Mouse (Mus musculus) embryo, embryonic 11 days (tissue): ENCODE data around the gene Sipa1l2.
A peak's percentile ranks its signal among the peaks of the same experiment; 100 is the strongest.

Source experiments
- DNase-seq: peaks from one replicate; pipeline ENCODE4 v3.0.0-alpha.2; 2015

Sipa1l2 gene

GRCm38 (mm10) chr8:125576127-125576526, 6.5 kb upstream of the Sipa1l2 start:
- no peak for DNase-seq

DNA sequence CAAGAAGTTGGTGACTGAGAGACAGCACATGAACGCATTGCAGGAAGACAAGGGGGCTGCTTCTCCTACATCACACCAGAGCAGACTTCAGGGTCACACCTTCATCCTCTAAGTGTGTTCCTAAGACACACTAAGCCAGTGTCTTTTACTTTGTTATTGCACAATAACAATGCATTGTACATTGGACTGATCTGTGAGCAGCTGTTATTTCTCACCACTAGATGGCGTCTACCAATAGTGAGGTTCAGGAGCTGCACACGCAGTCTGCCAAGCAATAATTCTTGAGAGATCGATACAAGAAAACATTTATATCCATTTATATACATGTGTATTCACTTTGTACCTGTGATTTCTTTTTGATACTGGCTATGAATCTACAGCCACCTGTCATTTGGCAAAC, 4.7 kb upstream of the Sipa1l2 start:
- DNase-seq: peak; percentile 83

GRCm38 (mm10) chr8:125572246-125572645, 2.6 kb upstream of the Sipa1l2 start:
- no peak for DNase-seq

DNA sequence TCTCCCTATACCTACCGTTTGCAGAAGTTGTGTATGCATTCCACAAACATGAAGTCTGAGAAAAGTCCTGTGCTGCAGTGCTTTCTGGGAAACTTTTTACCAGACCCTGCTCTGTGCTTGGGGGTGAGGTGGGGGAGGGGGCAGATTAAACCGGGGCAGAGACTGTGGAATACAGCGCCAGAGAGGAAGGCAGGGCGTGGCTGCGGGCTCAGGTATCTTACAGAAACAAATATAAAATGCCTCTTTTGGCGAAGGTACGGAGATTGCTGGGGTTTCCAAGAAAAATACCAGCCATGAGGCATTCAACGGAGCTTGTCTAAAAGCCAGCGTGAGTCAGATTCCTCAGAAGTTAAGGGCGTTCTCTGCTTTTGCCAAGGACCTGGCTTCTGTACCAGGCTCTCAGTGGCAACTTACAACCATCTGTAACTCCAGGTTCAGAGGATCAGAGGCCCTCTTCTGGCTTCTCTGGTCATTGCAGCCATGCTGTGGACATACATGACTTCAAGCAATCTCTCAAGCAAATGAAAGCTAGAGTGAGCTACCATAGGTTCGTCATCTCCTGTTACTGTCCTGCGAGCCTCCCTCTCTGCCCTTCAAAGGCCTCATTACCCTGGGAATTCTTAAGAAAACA, 1.3 kb upstream of the Sipa1l2 start:
- DNase-seq: no peak

DNA sequence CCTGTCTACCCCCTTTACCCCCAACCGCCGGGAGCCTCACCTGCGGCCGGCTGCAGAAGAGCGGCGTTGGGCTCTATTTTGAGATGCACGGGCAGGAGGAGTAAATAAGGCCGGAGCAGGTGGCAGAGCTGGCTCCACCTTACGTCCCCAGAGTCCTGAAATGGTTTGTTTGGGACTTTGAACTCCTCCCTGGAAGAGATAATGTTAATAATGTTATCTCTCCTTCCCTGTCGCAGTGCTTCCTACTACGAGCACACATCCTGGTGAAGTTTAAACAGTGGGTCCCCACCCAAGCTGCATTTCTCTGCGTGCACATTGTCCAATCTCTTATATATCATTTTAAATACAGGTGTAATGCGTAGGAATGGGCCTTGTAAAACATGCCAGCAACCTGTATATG, 781 bp upstream of the Sipa1l2 start:
- no peak for DNase-seq

DNA sequence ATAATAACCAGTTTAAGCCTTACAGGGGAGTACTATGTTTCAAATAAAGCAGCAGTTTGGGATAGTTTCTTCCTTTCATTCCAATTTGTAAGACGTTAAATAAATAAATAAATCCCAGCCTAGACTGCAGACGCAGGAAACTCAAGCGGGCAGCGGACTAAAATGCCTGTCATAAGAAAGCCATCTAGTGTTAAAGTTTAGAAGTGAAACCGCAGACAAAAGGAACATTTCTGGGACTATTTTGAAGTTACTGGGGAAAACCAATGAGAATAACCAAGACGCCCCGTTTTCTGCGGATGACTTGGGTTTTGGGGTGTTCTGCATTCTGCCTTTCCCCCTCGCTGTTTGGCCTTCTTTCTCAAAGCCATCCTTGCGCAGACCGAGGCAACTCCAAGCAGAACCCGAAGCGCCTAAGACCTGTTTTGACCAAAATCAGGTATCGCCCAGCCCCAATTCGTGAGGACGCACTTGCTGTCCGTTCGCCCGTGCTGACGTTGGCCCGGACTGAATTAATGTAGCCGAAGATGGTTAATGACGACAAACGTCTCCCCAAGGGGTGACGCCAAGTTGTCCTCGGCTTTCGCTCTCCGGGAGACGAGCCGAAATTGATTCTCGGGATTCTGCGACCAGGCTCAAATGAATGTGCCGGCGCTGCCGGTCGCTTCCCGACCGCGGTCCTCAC, 616 bp downstream of the Sipa1l2 start:
- DNase-seq: peak; percentile 86

- DNase-seq: peak; percentile 43
Observed at GRCm38 (mm10) chr8:125568421-125568850, 1.2 kb downstream of the Sipa1l2 start.

DNA sequence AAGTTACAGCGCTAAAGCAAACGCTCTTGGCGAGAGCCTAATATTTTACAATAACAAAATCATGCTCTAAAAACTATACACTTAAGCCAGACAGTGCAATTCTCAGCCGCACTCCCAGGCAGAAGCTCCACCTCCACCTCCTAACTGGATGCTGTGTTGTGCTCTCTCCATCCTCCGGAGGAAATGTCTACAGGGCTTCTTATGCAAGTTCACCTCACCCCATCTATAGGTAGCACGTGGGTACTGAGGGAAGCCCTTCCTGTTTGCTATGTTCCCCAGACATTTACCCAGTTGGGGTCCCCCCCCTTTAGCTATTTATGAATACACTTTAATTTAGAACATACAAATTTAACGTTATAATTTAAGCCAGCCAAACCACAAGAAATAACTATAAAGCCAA, 2.0 kb downstream of the Sipa1l2 start:
- DNase-seq: peak; percentile 45

DNA sequence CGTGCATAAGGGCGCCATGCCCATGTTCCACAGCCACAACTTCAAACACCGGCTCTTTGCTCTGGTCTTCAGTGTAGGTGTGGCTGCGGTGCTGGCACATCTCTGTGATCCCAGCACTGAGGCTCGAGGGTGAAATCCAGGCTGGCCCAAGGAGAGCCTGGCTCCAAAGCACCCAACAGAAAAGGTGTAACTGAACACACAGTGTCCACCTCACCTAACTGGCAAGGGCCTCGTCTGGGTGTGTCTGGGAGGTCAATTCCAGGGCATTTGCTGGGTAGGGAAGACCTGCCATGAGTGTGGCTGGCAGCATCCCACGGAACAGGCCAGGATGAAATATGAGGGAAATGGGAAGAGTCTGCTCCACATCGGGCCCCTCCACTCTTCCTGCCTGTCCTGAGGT, 6.7 kb downstream of the Sipa1l2 start:
- no peak for DNase-seq

- no peak for DNase-seq
Observed at GRCm38 (mm10) chr8:125560825-125561490, 8.7 kb downstream of the Sipa1l2 start.

DNA sequence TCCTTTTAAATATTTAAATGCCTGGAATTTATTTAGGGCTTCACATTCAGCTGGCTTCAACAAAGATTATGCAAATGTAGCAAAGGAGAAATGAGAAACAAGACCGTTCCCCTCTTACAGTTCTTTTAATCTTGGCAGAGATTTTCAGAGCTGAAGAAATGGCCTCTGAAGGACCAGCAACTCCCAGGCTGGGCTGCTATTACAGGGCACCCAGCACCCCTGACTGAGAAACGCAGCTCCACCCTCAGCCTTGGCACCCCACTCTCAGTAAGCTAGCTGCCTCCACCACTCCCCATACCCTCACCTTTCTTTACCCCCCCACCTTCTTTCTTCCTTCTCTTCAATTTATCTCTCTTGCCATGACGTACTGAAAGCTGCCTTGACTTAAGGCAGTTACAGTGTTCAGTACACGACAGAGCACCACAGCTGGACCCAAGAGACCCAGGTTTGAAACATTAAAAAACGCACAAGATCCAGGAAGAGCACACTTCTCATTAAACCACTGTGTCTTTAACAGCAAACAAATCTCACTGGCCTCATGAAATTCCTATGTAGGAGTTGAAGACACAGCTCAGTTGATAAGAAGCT, 10.4 kb downstream of the Sipa1l2 start:
- no peak for DNase-seq

DNA sequence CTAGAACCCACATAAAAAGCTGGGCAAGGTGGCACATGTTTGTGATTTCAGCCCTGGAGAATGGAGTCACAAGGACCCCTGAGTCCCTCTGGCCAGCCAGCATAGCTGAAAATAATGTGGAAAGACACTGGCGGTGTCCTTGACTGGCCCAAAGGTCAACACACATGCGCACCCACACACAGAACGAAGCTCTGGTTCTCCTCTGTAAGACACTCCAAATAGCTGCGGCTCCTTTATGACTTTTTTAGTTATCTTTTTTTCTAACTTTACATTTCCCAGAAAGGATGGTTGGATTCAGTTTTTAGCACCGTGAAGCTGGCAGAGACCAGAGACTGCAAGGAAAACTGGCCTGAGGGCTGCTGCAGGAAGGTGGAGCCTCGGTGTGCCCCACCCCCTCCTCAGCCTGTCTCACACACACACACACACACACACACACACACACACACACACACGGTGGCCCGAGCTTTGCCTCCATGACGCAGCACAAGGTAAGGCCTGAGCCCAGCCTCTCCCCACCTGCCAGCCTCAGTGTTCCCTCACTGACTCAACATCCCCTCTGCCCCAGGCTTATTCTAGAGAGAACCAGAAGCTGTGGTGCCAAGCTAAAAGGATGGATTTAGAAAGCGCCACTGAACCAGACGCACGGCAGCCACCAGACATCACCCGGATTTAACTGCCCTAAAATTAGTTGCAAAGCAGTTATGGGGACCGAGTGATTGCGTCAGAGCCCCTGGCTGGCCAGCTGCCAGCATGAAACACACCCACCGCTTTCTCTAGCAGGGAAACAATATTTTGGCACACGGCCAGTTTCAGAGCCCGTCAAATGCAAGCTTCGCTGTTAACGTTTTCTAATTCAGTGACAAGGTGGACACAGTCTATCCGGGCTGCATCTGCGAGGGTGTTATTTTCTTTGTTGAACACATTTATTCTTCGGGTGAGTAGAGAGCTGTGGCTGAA, 11.2 kb downstream of the Sipa1l2 start:
- DNase-seq: peak; percentile 78

DNA sequence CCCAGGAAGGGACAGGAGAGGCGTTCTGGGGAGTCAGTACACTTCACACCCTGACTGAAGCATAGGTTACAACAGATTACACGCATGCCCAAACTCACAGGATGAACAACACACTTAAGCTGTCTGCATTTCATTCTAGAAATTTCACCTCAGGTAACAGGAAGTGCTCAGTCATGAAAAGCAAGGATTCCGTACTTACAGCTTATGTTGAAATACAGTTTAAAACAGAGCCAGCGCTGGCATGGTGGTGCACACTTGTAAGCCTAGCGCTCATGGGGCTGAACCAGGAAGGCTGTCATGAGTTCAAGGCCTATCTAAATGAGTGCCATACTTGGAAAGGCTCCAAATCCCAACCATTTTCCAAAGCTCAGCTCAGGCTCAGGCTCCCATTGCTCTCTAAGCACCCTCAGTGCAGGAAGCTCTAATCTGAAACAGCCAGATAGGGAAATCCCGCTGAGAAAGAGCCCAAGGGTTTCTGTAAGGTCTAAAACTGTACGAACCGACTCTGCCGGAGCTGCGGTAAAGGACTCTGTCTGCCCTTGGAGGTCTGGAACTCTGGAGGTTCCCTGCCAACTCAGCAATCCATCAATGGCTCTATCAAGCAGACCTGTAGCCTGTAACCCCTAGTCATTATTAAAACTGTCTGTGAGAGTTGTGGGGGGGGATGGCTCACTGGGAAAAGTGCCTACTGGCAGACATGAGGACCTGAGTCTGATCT, 12.1 kb downstream of the Sipa1l2 start:
- DNase-seq: no peak

DNA sequence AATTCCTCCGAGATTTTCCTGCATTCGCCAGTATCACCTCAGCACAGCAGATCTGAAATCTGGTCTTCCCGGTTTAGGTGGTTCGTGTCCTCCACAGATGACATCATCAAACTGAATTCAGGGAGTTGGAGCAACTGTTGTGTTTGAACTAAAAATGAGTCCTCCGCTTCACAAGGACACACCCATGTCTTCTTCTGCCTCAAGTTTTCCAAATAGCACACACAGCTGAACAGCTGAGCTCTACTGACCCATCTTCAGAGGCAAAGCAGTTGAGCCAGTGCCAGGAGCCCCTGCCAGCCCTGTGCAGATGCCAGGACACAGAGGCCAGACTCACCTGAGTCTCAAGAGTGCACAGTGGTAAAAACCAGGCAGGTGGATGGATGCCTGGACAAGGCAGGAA, 12.9 kb downstream of the Sipa1l2 start:
- DNase-seq: no peak

GRCm38 (mm10) chr8:125550567-125550966, 19.0 kb downstream of the Sipa1l2 start:
- DNase-seq: peak; percentile 19

GRCm38 (mm10) chr8:125547296-125547695, 22.3 kb downstream of the Sipa1l2 start:
- DNase-seq: no peak

- DNase-seq: no peak
Observed at GRCm38 (mm10) chr8:125545866-125546265, 23.7 kb downstream of the Sipa1l2 start.

DNA sequence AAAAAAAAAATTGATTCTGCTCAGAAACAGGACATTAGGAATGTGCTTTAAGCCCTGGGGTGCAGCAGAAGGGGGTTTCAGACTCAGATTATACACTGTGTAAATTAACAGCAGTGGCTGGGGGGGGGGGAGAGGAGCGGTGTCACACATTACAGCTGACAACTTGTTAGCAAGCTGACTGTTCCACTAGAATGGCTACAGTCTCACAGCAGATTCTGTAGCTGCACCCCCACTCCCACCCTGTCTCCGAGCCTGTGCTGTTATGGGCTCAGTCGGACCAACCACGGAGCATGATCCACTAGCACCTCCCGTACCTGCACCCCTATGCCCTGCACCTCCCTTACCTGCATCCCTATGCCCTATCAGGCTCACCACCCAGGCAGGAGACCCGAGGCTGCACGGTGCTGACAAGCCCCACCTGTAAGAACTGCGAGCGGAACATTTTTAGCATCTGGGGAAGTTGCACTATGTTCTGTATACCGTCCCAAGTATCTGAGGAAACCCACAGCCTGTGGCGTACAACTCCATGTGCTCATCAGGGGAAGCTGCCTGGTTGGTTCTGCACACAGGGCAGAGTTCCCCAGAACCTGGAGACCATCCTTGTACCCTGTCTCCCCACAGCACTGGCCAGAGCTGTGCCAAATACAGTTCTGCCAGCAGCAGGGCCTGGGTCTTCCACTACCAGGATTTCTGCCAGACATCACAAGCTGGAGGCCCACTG, 26.6 kb downstream of the Sipa1l2 start:
- DNase-seq: no peak

DNA sequence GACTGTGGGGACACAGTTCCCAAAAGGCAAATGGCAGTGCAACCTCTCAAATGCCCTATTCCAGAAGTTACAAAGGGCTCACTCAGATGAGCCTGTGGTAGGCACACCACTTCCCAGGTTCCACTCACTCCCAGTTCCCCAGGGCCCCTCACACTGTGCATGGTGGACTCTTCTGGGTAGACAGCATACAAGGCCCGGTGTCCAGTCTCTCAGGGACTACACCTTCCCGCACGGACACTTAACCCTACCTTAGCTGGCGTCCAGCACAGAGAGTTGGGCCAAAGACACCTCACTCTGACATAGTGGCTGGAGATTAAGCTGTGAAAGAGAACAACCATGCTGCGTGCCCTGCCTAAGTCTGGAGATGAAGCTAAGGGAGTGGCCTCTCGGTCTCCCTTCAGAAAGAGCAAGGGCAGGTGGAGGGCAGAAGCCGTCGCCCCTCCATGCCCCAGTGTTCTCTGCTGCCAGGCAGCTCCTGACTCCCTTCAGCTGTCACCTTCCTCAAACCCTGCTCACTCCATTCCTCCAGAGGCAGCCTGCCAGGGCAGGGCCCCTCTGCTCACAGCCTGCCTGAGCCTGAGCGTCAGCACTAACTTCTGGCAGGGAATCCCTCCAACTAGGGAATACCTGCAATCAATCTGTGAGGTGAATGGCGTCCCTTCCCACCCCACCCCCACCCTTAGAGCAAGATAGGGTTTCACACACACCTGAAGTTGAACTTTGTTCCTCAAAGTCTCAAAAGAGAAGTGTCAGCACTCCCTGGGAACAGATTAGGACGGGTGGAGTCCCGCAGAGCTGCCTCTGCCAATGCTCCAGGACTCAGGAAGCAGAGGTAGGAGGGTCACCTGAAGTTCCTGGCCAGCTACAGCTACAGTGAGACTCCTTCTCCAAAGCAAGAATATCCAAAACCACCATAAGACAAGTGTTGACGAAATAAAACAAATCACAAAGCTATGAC, 30.3 kb downstream of the Sipa1l2 start:
- no peak for DNase-seq

- peak; percentile 51 for DNase-seq
Observed at GRCm38 (mm10) chr8:125538265-125538664, 31.3 kb downstream of the Sipa1l2 start.
